27 mouse cellular contexts compared by ENCODE assay signal in genomic region chr6:23836694-23837093, GRCm38 (mm10). TPM values are rescaled to one million over a fixed set of nuclear protein-coding genes. Genes with fewer than 3 reads are reported as not detected.
A peak's percentile ranks its signal among the peaks of the same experiment; 100 is the strongest.
DNase-seq lines count a peak whose midpoint lies in the region; ATAC-seq and TF ChIP-seq lines count a peak whose summit lies in the region.
"Had no signal": no experiment of that assay in that cellular context is flagged by ENCODE, and none has a peak within 500 bp of the region (broad histone marks: within the 10 kb centered on the region; RNA-seq: fewer than 3 reads in every experiment).

No protein-coding gene starts in this region.

- TF ChIP-seq CTCF in hindbrain, postnatal 0 days (IDR thresholded peaks at IDR 0.05; ENCODE audit: low read depth): no peak
- TF ChIP-seq CTCF in liver, adult 2 months (IDR thresholded peaks at IDR 0.05; ENCODE audit: low read depth, low read length): no peak
- TF ChIP-seq CTCF in cortical plate, adult 2 months (IDR thresholded peaks at IDR 0.05; ENCODE audit: extremely low read depth, insufficient read depth, low read length): no peak

- no peak overlapping the region for H3K27ac ChIP-seq in hindbrain, postnatal 0 days
- no peak overlapping the region for H3K27ac ChIP-seq in hindbrain, embryonic 12.5 days
- H3K27ac ChIP-seq in liver, adult 2 months (replicated peaks; ENCODE audit: insufficient read depth, low read depth, low read length): no peak overlapping the region
- H3K27ac ChIP-seq in cortical plate, adult 2 months (ENCODE audit: insufficient read depth, low read length): no peak overlapping the region
- H3K27ac ChIP-seq: embryonic facial prominence, embryonic 13.5 days; forebrain, embryonic 10.5 days; forebrain, embryonic 15.5 days; heart, adult 2 months; liver, embryonic 14.5 days; lung, embryonic 15.5 days; midbrain, embryonic 12.5 days; stomach, embryonic 15.5 days had no signal

- 0 out of 2 replicates have a peak, but pooled peaks cover 4% of the 10 kb centered on the region for H3K4me1 ChIP-seq in hindbrain, postnatal 0 days (ENCODE audit: insufficient read depth, low read length)
- H3K4me1 ChIP-seq in hindbrain, embryonic 12.5 days: peaks cover 3% of the 10 kb centered on the region; the same call in 1 of the 2 replicates
- peaks cover 7% of the 10 kb centered on the region for H3K4me1 ChIP-seq in liver, adult 2 months (ENCODE audit: control insufficient read depth, insufficient read depth, low read length)
- H3K4me1 ChIP-seq in cortical plate, adult 2 months (ENCODE audit: control insufficient read depth, insufficient read depth, low read length): no peaks in the 10 kb centered on the region

- peaks cover 6% of the 10 kb centered on the region; the same call in 1 of the 2 replicates for H3K79me2 ChIP-seq in liver, adult 2 months (ENCODE audit: control insufficient read depth, insufficient read depth, low read length)

- H3K9me3 ChIP-seq in hindbrain, postnatal 0 days (ENCODE audit: low read length): no peaks in the 10 kb centered on the region
- no peaks in the 10 kb centered on the region for H3K9me3 ChIP-seq in hindbrain, embryonic 12.5 days (replicated peaks)
- H3K9me3 ChIP-seq: embryonic facial prominence, embryonic 13.5 days; forebrain, embryonic 10.5 days; forebrain, embryonic 15.5 days; heart, embryonic 12.5 days; lung, embryonic 15.5 days; midbrain, embryonic 12.5 days; stomach, embryonic 15.5 days had no signal

- peak overlapping the region; percentile 92 for H3K4me2 ChIP-seq in hindbrain, postnatal 0 days (ENCODE audit: low read depth, low read length)
- H3K4me2 ChIP-seq in hindbrain, embryonic 12.5 days (replicated peaks): no peak overlapping the region
- H3K4me2 ChIP-seq: embryonic facial prominence, embryonic 13.5 days; forebrain, embryonic 15.5 days; heart, embryonic 12.5 days; midbrain, embryonic 12.5 days; stomach, embryonic 15.5 days had no signal

- H3K27me3 ChIP-seq in hindbrain, postnatal 0 days (ENCODE audit: insufficient read depth, low read length): no peaks in the 10 kb centered on the region
- peaks cover 36% of the 10 kb centered on the region for H3K27me3 ChIP-seq in hindbrain, embryonic 12.5 days
- H3K27me3 ChIP-seq in liver, adult 2 months (ENCODE audit: control insufficient read depth, insufficient read depth, low read length): no peaks in the 10 kb centered on the region
- H3K27me3 ChIP-seq: stomach, embryonic 15.5 days had no signal

- H3K4me3 ChIP-seq in hindbrain, postnatal 0 days (ENCODE audit: low read length): peak overlapping the region; percentile 79
- no peak overlapping the region for H3K4me3 ChIP-seq in hindbrain, embryonic 12.5 days
- H3K4me3 ChIP-seq in liver, adult 2 months (ENCODE audit: insufficient read depth, low read depth, low read length): no peak overlapping the region
- H3K4me3 ChIP-seq in cortical plate, adult 2 months (ENCODE audit: insufficient read depth, low read length): peak overlapping the region; percentile 78
- H3K4me3 ChIP-seq: embryonic facial prominence, embryonic 13.5 days; forebrain, embryonic 10.5 days; forebrain, embryonic 15.5 days; heart, adult 2 months; heart, embryonic 12.5 days; lung, embryonic 15.5 days; megakaryocyte, embryonic 14.5 days; midbrain, embryonic 12.5 days; stomach, embryonic 15.5 days had no signal

- no peaks in the 10 kb centered on the region for H3K36me3 ChIP-seq in hindbrain, postnatal 0 days (ENCODE audit: insufficient read depth, low read length)
- no peaks in the 10 kb centered on the region for H3K36me3 ChIP-seq in hindbrain, embryonic 12.5 days
- no peaks in the 10 kb centered on the region; the same call in 1 of the 2 replicates for H3K36me3 ChIP-seq in liver, adult 2 months (ENCODE audit: control insufficient read depth, insufficient read depth, low read length)
- H3K36me3 ChIP-seq: embryonic facial prominence, embryonic 13.5 days; forebrain, embryonic 10.5 days; forebrain, embryonic 15.5 days; heart, embryonic 12.5 days; lung, embryonic 15.5 days; midbrain, embryonic 12.5 days; stomach, embryonic 15.5 days had no signal

- no peak for TF ChIP-seq POLR2A in liver, adult 2 months (IDR thresholded peaks at IDR 0.05; ENCODE audit: extremely low read depth, insufficient read depth, low read length)
- TF ChIP-seq POLR2A in cortical plate, adult 2 months (IDR thresholded peaks at IDR 0.05; ENCODE audit: extremely low read depth, insufficient read depth, low read length): no peak

- ATAC-seq in hindbrain, postnatal 0 days: no peak
- ATAC-seq in hindbrain, embryonic 12.5 days (ENCODE audit: low FRiP score): no peak
- ATAC-seq: forebrain, embryonic 15.5 days; Patski had no signal

- H3K9ac ChIP-seq in hindbrain, postnatal 0 days (replicated peaks; ENCODE audit: low read length): no peak overlapping the region
- no peak overlapping the region for H3K9ac ChIP-seq in hindbrain, embryonic 12.5 days
- H3K9ac ChIP-seq in liver, adult 2 months (ENCODE audit: low read depth, low read length): no peak overlapping the region
- H3K9ac ChIP-seq: embryonic facial prominence, embryonic 13.5 days; forebrain, embryonic 15.5 days; heart, embryonic 12.5 days; liver, embryonic 14.5 days; midbrain, embryonic 12.5 days; stomach, embryonic 15.5 days had no signal

- peak; percentile 28 to 47 for DNase-seq in cerebellum, postnatal 10 days
- DNase-seq in cerebellum, adult 11-12 months: no peak
- no peak for DNase-seq in hindbrain, postnatal 0 days (ENCODE audit: low spot score)
- peak; percentile 13 for DNase-seq in liver, adult 2 months (ENCODE audit: extremely low read depth, low read depth, low spot score)
- DNase-seq in liver: no peak
- DNase-seq: adrenal gland, postnatal 10 days; cerebellum, adult 11 months; heart, adult 2 months; heart, postnatal 4 days; kidney, adult 18-20 months; kidney, postnatal 10 days; left cerebral cortex, postnatal 4 days; lung, postnatal 4 days; right cerebral cortex, postnatal 25 days had no signal

- 53% methylated on average over 2 of the region's 2 CpGs for WGBS in hindbrain, postnatal 0 days
- 53% methylated on average over 2 of the region's 2 CpGs for WGBS in hindbrain, embryonic 12.5 days
- WGBS in liver, adult 2 months: 22% methylated on average over 2 of the region's 2 CpGs

RNA-seq across cellular contexts. Expression of gene Cadps2, which starts 2.5 kb away (rescaled TPM):
- total RNA-seq in hindbrain, postnatal 0 days (2014; rRNA removed): 57.5 and 58.2 TPM in 2 replicates
- polyA plus RNA-seq in hindbrain, postnatal 0 days (2015; fragmentation: Nextera tagmentation; extraction: Ambion mirVana): 15.9 and 19.6 TPM in 2 replicates
- polyA plus RNA-seq in hindbrain, embryonic 12.5 days (2016; fragmentation: Nextera tagmentation; extraction: Ambion mirVana): 3.4 TPM in 2 replicates
- total RNA-seq in liver, adult 2 months (2014; rRNA removed): 17.9 and 19.5 TPM in 2 replicates
- 2.7 TPM in 2 replicates for polyA plus RNA-seq in liver, adult 2 months (2012; rRNA removed)
- 40.9 and 45.5 TPM in 2 replicates for polyA plus RNA-seq in cortical plate, adult 2 months (2012; rRNA removed)
- total RNA-seq: MEL had no signal

Comparison
In these comparisons a context has a peak if more than half of its experiments do, and no peak if none do; other contexts are left out.
1. DNase-seq: peak in cerebellum, postnatal 10 days (2 of 2) and liver, adult 2 months (single experiment); none in cerebellum, adult 11-12 months (single experiment), hindbrain, postnatal 0 days (single experiment) and liver (single experiment).
2. H3K4me3 ChIP-seq: peak in hindbrain, postnatal 0 days (single experiment) and cortical plate, adult 2 months (single experiment); none in hindbrain, embryonic 12.5 days (single experiment) and liver, adult 2 months (single experiment).